Mouse (Mus musculus) CH12.LX (cell line): ENCODE measurements around the gene Slain1. TPM values are rescaled to one million over a fixed set of nuclear protein-coding genes. Genes with fewer than 3 reads are reported as not detected.

ENCODE experiments used
- DNase-seq: peaks from one replicate; pipeline ENCODE4 v3.0.0-alpha.2; 2013; ENCODE audit errors: extremely low read depth
- H3K27ac ChIP-seq: 2 replicates; pipeline ENCODE4 v1.5.1; 2012; ENCODE audit warnings: low read depth, mild to moderate bottlenecking, control low read depth, moderate library complexity; ENCODE audit not compliant: insufficient read depth
- H3K27me3 ChIP-seq: replicated peaks from 2 replicates; pipeline ENCODE3; 2012; ENCODE audit warnings: inconsistent platforms
- H3K36me3 ChIP-seq, 2 experiments: replicated peaks in 1 of 2; 2 replicates each; pipeline versions ENCODE3 to v1.6.1; 2012; ENCODE audit warnings: inconsistent platforms in 1 of 2, low read length in 1 of 2, mild to moderate bottlenecking in 1 of 2, mixed read lengths in 1 of 2, moderate library complexity in 1 of 2; ENCODE audit not compliant: control insufficient read depth in 1 of 2, insufficient read depth in 1 of 2
- H3K4me1 ChIP-seq, 2 experiments: 2 replicates each; pipeline ENCODE4 v1.6.1; 2012; ENCODE audit warnings: inconsistent platforms in 1 of 2, moderate library complexity in 1 of 2; ENCODE audit not compliant: insufficient read depth in 2 of 2, control insufficient read depth in 1 of 2
- H3K4me2 ChIP-seq: 2 replicates; pipeline ENCODE4 v1.6.1; 2012; ENCODE audit warnings: low read depth, mild to moderate bottlenecking, control low read depth; ENCODE audit not compliant: poor library complexity, insufficient read depth, severe bottlenecking
- H3K4me3 ChIP-seq, 3 experiments: fragments of 150-350 bp in 1 of 3; sonication (generic) in 1 of 3; replicated peaks in 1 of 3; 2 replicates each; pipeline versions ENCODE3 to v1.5.1; 2011 to 2012; ENCODE audit warnings: low read depth in 2 of 3, low read length in 2 of 3, mild to moderate bottlenecking in 2 of 3, moderate library complexity in 2 of 3, control low read depth in 1 of 3, improper control_type of control experiment in 1 of 3, inconsistent platforms in 1 of 3, mixed read lengths in 1 of 3; ENCODE audit not compliant: poor library complexity in 1 of 3
- H3K79me2 ChIP-seq: replicated peaks from 2 replicates; pipeline ENCODE4 v1.6.1; 2012; ENCODE audit warnings: mild to moderate bottlenecking, moderate library complexity; ENCODE audit not compliant: control insufficient read depth, poor library complexity, insufficient read depth, severe bottlenecking; ENCODE audit errors: extremely low read depth
- H3K9ac ChIP-seq: 2 replicates; pipeline ENCODE4 v1.6.1; 2012; ENCODE audit warnings: low read depth, mild to moderate bottlenecking, control low read depth, moderate library complexity; ENCODE audit not compliant: insufficient read depth
- H3K9me3 ChIP-seq: replicated peaks from 2 replicates; pipeline ENCODE3; 2012; ENCODE audit warnings: low read length, inconsistent platforms, mixed read lengths
- BHLHE40 ChIP-seq: IDR thresholded peaks from 2 replicates; pipeline ENCODE4 v1.6.1; 2011; ENCODE audit warnings: mild to moderate bottlenecking, low read depth, low read length, improper control_type of control experiment
- CHD1 ChIP-seq: IDR thresholded peaks from 2 replicates; pipeline ENCODE4 v1.6.1; 2012; ENCODE audit warnings: low read depth, low read length, improper control_type of control experiment, inconsistent platforms
- CHD2 ChIP-seq: IDR thresholded peaks from 2 replicates; pipeline ENCODE4 v1.6.1; 2011; ENCODE audit warnings: low read length, improper control_type of control experiment
- CTCF ChIP-seq, 2 experiments: IDR thresholded peaks in 1 of 2; conservative IDR thresholded peaks in 1 of 2; 2 replicates each; pipeline ENCODE4 v1.5.1; 2011 to 2012; ENCODE audit warnings: low read depth in 2 of 2, low read length in 2 of 2, improper control_type of control experiment in 1 of 2, inconsistent platforms in 1 of 2, mild to moderate bottlenecking in 1 of 2, moderate library complexity in 1 of 2
- E2F4 ChIP-seq: IDR thresholded peaks from 2 replicates; pipeline ENCODE4 v1.6.1; 2011; ENCODE audit warnings: low read depth, low read length, improper control_type of control experiment; ENCODE audit not compliant: insufficient replicate concordance
- ELF1 ChIP-seq: IDR thresholded peaks from 2 replicates; pipeline ENCODE4 v1.6.1; 2014; ENCODE audit warnings: low read depth, mild to moderate bottlenecking, inconsistent platforms, low read length, improper control_type of control experiment
- EP300 ChIP-seq: IDR thresholded peaks from 2 replicates; pipeline ENCODE4 v1.6.1; 2011; ENCODE audit warnings: low read length, improper control_type of control experiment
- ETS1 ChIP-seq: conservative IDR thresholded peaks from 2 replicates; pipeline ENCODE4 v1.6.1; 2012; ENCODE audit warnings: low read depth, mild to moderate bottlenecking, inconsistent platforms, low read length, improper control_type of control experiment, moderate library complexity
- HCFC1 ChIP-seq: IDR thresholded peaks from 2 replicates; pipeline ENCODE4 v1.6.1; 2012; ENCODE audit warnings: low read depth, mild to moderate bottlenecking, inconsistent platforms, low read length, improper control_type of control experiment
- IRF4 ChIP-seq: IDR thresholded peaks from 2 replicates; pipeline ENCODE4 v1.6.1; 2014; ENCODE audit warnings: low read depth, mild to moderate bottlenecking, inconsistent platforms, low read length, improper control_type of control experiment
- JUND ChIP-seq: conservative IDR thresholded peaks from 2 replicates; pipeline ENCODE4 v1.6.1; 2011; ENCODE audit warnings: low read depth, low read length, improper control_type of control experiment
- KAT2A ChIP-seq: IDR thresholded peaks from 2 replicates; pipeline ENCODE4 v1.6.1; 2012; ENCODE audit warnings: low read length, improper control_type of control experiment, inconsistent platforms; ENCODE audit not compliant: insufficient replicate concordance
- MAFK ChIP-seq: IDR thresholded peaks from 2 replicates; pipeline ENCODE4 v1.6.1; 2011; ENCODE audit warnings: low read length, improper control_type of control experiment; ENCODE audit not compliant: insufficient replicate concordance
- MAX ChIP-seq: IDR thresholded peaks from 2 replicates; pipeline ENCODE4 v1.6.1; 2011; ENCODE audit warnings: low read length, improper control_type of control experiment
- MXI1 ChIP-seq: IDR thresholded peaks from 2 replicates; pipeline ENCODE4 v1.6.1; 2011; ENCODE audit warnings: mild to moderate bottlenecking, low read depth, low read length, improper control_type of control experiment
- NELFE ChIP-seq: IDR thresholded peaks from 2 replicates; pipeline ENCODE4 v1.6.1; 2011; ENCODE audit warnings: low read depth, low read length, improper control_type of control experiment
- POLR2A ChIP-seq: IDR thresholded peaks from 2 replicates; pipeline ENCODE4 v1.6.1; 2011; ENCODE audit warnings: low read depth, mild to moderate bottlenecking, improper control_type of control experiment, low read length
- POLR2AphosphoS2 ChIP-seq: IDR thresholded peaks from 2 replicates; pipeline ENCODE4 v1.6.1; 2011; ENCODE audit warnings: low read depth, low read length, improper control_type of control experiment
- RCOR1 ChIP-seq: conservative IDR thresholded peaks from 2 replicates; pipeline ENCODE4 v1.6.1; 2012; ENCODE audit warnings: low read depth, mild to moderate bottlenecking, inconsistent platforms, low read length, improper control_type of control experiment
- SIN3A ChIP-seq: IDR thresholded peaks from 2 replicates; pipeline ENCODE4 v1.6.1; 2012; ENCODE audit warnings: low read length, improper control_type of control experiment, inconsistent platforms
- SMC3 ChIP-seq: IDR thresholded peaks from 2 replicates; pipeline ENCODE4 v1.6.1; 2011; ENCODE audit warnings: low read depth, low read length, improper control_type of control experiment
- TBP ChIP-seq: conservative IDR thresholded peaks from 2 replicates; pipeline ENCODE4 v1.6.1; 2011; ENCODE audit warnings: low read depth, low read length, improper control_type of control experiment
- UBTF ChIP-seq: IDR thresholded peaks from 2 replicates; pipeline ENCODE4 v1.6.1; 2012; ENCODE audit warnings: low read depth, mild to moderate bottlenecking, inconsistent platforms, low read length, improper control_type of control experiment, moderate library complexity
- USF1 ChIP-seq: IDR thresholded peaks from 2 replicates; pipeline ENCODE4 v1.6.1; 2014; ENCODE audit warnings: low read depth, mild to moderate bottlenecking, inconsistent platforms, low read length, improper control_type of control experiment
- ZMIZ1 ChIP-seq: IDR thresholded peaks from 2 replicates; pipeline ENCODE4 v1.6.1; 2012; ENCODE audit warnings: low read depth, mild to moderate bottlenecking, inconsistent platforms, low read length, improper control_type of control experiment
- ZNF384 ChIP-seq: IDR thresholded peaks from 2 replicates; pipeline ENCODE4 v1.6.1; 2012; ENCODE audit warnings: low read depth, low read length, improper control_type of control experiment, inconsistent platforms
- dilution Hi-C: fragments of 300-500 bp; cut with MboI; formaldehyde crosslinking; loops from 2 replicates; pipeline ENCODE4 v1.14.3; 2020; ENCODE audit warnings: low sequenced_read_pairs; ENCODE audit not compliant: extremely low pct_unique_long_range_greater_than_20kb, extremely low pct_ligation_motif_present
- in situ Hi-C: fragments of 300-500 bp; cut with MboI; formaldehyde crosslinking; loops from 3 replicates; pipeline ENCODE4 v1.14.3; 2019; ENCODE audit warnings: low sequenced_read_pairs, low pct_ligation_motif_present, low pct_unique_long_range_greater_than_20kb, mixed read lengths
- polyA plus RNA-seq: library from polyadenylated mRNA; unstranded; fragments of >175 nt; gene quantifications from 2 replicates; pipeline ENCODE4 v1.2.1, GENCODE M21; 2012; ENCODE audit warnings: low read depth; ENCODE audit not compliant: insufficient read length
- total RNA-seq, 2 experiments: library from RNA; depleted of rRNA; stranded (reverse); fragments of 300-350 nt in 1 of 2; fragments of >200 nt in 1 of 2; gene quantifications; 2 replicates each; pipeline ENCODE4 v1.2.3; 2012 to 2014

The Slain1 gene
- total and polyA plus RNA-seq, 3 experiments, result 13.1 to 15.9 (median 13.6) TPM

- H3K4me2 ChIP-seq, result no peak overlapping the region
- H3K4me3 ChIP-seq, result no peak overlapping the region
- TF ChIP-seq RCOR1, result no peak
- TF ChIP-seq E2F4, result no peak
- no peak for TF ChIP-seq IRF4
- TF ChIP-seq MXI1, result no peak
- no peak for TF ChIP-seq POLR2AphosphoS2
- TF ChIP-seq POLR2A, result no peak
- no peak for TF ChIP-seq EP300
- TF ChIP-seq SIN3A, result no peak
- no peak for TF ChIP-seq SMC3
- TF ChIP-seq KAT2A, result no peak
- no peak for TF ChIP-seq ELF1
- no peak for TF ChIP-seq JUND
- TF ChIP-seq CTCF (conservative IDR thresholded peaks at IDR 0.05 in 1 of 2, IDR thresholded peaks at IDR 0.05 in 1 of 2; ENCODE audit: low read depth in 2 of 2, low read length in 2 of 2), result no peak
- TF ChIP-seq HCFC1, result no peak
- no peak for TF ChIP-seq TBP
- TF ChIP-seq MAFK, result no peak
- no peak for TF ChIP-seq MAX
- DNase-seq, result no peak
- H3K9me3 ChIP-seq, result no peaks in the 10 kb centered on the region
- H3K36me3 ChIP-seq, result peaks cover 10 to 38% of the 10 kb centered on the region in 2 experiments
- no peak overlapping the region for H3K9ac ChIP-seq
- H3K4me1 ChIP-seq, result peaks cover 0 to 5% of the 10 kb centered on the region in 2 experiments; a peak in 1 of 4 replicates
- in situ Hi-C loops (loop anchor here (5.0 to 25.0 kb wide), 3 partner anchors 140 to 635 kb away; partner anchors contain the start of gene Cln5), dilution Hi-C loops (no loop called here)
- H3K79me2 ChIP-seq, result no peaks in the 10 kb centered on the region
- no peak overlapping the region for H3K27ac ChIP-seq
- no peaks in the 10 kb centered on the region for H3K27me3 ChIP-seq
Observed at GRCm38 (mm10) chr14:103697101-103697500, 47.1 kb downstream of the Slain1 start.

DNA sequence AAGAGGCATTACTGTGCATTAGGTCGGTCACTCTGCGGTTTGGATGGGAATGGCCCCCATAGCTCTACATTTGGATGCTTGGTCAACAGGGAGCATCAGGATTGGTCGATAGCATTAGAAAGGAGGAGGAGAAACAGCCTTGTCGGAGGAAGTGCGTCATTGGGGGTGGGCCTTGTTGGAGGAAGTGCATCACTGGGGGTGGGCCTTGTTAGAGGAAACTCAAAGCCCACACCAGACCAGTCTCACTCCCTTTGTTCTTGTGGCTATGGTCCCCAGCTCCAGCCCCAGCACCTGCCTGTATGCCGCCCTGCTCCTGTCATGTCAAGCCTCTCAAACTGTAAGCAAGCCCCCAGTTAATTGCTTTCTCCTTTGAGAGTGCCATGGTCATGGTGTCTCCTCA lies 49.3 kb downstream of the Slain1 start:
- TF ChIP-seq UBTF (no peak), CHD2 (no peak), BHLHE40 (no peak), USF1 (no peak), ZMIZ1 (no peak), CHD1 (no peak), POLR2A (no peak), CTCF (conservative IDR thresholded peaks at IDR 0.05 in 1 of 2, IDR thresholded peaks at IDR 0.05 in 1 of 2; ENCODE audit: low read depth in 2 of 2, low read length in 2 of 2) (no peak), IRF4 (no peak), NELFE (no peak), ZNF384 (no peak), ETS1 (no peak)
- Histone ChIP-seq H3K4me1 (peaks cover 0 to 5% of the 10 kb centered on the region in 2 experiments; a peak in 1 of 4 replicates), H3K4me2 (no peak overlapping the region), H3K36me3 (peaks cover 23 to 51% of the 10 kb centered on the region in 2 experiments), H3K9ac (no peak overlapping the region), H3K9me3 (no peaks in the 10 kb centered on the region), H3K27ac (no peak overlapping the region), H3K4me3 (no peak overlapping the region), H3K79me2 (no peaks in the 10 kb centered on the region), H3K27me3 (no peaks in the 10 kb centered on the region)
- no peak for DNase-seq
- in situ Hi-C loops (loop anchor here (5.0 to 25.0 kb wide), 3 partner anchors 142 to 637 kb away; partner anchors contain the start of gene Cln5), dilution Hi-C loops (no loop called here)
